Mouse (Mus musculus) spleen, adult 2 months (tissue): ENCODE measurements around the gene Gfod1. TPM values are rescaled to one million over a fixed set of nuclear protein-coding genes. Genes with fewer than 3 reads are reported as not detected.

Experiments
- DNase-seq, 2 experiments: peaks; one replicate each; pipeline versions ENCODE4 v3.0.0 to v3.0.0-alpha.2; 2012 to 2021; ENCODE audit warnings: low spot score in 2 of 2, low read depth in 1 of 2
- H3K27ac ChIP-seq: fragments of 200-500 bp; 2 replicates; pipeline ENCODE4 v1.5.1; 2012; ENCODE audit warnings: low read length, inconsistent platforms; ENCODE audit not compliant: insufficient read depth
- H3K27me3 ChIP-seq: fragments of 200-500 bp; 2 replicates; pipeline ENCODE4 v1.6.1; 2012; ENCODE audit warnings: mild to moderate bottlenecking, moderate library complexity, low read length, inconsistent platforms; ENCODE audit not compliant: control insufficient read depth, insufficient read depth
- H3K36me3 ChIP-seq: fragments of 200-500 bp; 2 replicates; pipeline ENCODE4 v1.6.1; 2012; ENCODE audit warnings: mild to moderate bottlenecking, low read length, inconsistent platforms; ENCODE audit not compliant: control insufficient read depth, insufficient read depth
- H3K4me1 ChIP-seq: fragments of 200-500 bp; 2 replicates; pipeline ENCODE4 v1.6.1; 2011; ENCODE audit warnings: inconsistent platforms; ENCODE audit not compliant: control insufficient read depth, insufficient read depth, insufficient read length
- H3K4me3 ChIP-seq: fragments of 200-500 bp; 2 replicates; pipeline ENCODE4 v1.5.1; 2011; ENCODE audit warnings: mild to moderate bottlenecking, inconsistent platforms; ENCODE audit not compliant: insufficient read depth, insufficient read length; ENCODE audit errors: extremely low read depth
- CTCF ChIP-seq: fragments of 200-500 bp; IDR thresholded peaks from 2 replicates; pipeline ENCODE4 v1.5.1; 2011; ENCODE audit warnings: mild to moderate bottlenecking, inconsistent platforms; ENCODE audit not compliant: insufficient read depth, insufficient read length, insufficient replicate concordance; ENCODE audit errors: extremely low read depth
- POLR2A ChIP-seq: fragments of 200-500 bp; IDR thresholded peaks from 2 replicates; pipeline ENCODE4 v1.6.1; 2011; ENCODE audit warnings: low read depth, low read length, inconsistent platforms
- WGBS: fragments of 180-500 bp; shearing (Covaris S2); methylation state at CpG from one replicate; pipeline ENCODE4 v1.1.7; 2018; 5-methylcytosine and 5-hydroxymethylcytosine counted together
- polyA plus RNA-seq: library from polyadenylated mRNA; depleted of rRNA; stranded (reverse); fragments of >200 nt; gene quantifications from 2 replicates; pipeline ENCODE4 v1.2.3, GENCODE M21; 2012

Gene Gfod1
- polyA plus RNA-seq, 1 experiment: 2.8 TPM

DNA sequence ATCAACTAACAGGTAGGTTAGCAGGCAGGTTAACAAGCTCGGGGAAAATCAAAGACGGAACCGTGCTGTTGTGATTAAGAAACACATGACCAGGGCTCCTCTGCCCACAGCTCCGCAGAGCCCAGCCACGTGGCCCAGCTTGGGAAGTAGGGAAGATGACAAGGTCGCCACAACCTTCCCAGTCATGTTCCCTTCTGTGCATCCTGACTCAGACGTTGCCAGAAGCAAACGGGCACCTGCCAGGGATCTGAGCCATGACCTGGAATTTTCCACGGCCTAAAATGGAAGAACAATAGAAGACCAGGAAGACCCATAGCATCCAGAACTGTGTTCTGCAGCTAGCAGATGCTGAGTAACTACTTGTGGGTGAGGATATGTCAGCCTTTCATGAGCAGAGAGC lies 32.5 kb downstream of the Gfod1 start:
- 84% methylated on average over 9 of the region's 9 CpGs for WGBS
- peaks cover 13% of the 10 kb centered on the region; the same call in 1 of the 2 replicates for H3K4me1 ChIP-seq
- no peak for DNase-seq

DNA sequence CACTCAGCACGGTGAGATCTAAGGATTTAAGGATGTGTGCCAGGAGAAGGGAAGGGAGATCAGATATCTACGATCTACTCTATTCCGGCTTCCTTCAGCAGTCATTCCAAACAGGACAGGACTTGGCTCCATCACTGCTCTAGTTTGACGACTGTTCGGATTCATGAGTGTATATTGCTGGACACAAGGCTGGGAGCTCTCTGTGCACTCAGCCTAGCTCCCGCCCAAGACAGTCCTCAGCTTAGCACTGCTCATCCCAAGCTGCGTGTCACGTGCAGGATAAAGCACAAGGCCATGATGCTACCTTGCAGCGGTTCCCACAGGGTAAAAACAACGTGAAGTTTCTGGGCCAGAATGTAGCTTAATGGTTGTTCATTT lies 33.8 kb downstream of the Gfod1 start:
- no peaks in the 10 kb centered on the region for H3K27me3 ChIP-seq
- WGBS: 90% methylated on average over 10 of the region's 10 CpGs
- H3K4me1 ChIP-seq: peaks cover 18% of the 10 kb centered on the region; the same call in 1 of the 2 replicates
- no peak overlapping the region for H3K27ac ChIP-seq
- H3K4me3 ChIP-seq: no peak overlapping the region
- no peaks in the 10 kb centered on the region for H3K36me3 ChIP-seq
- no peak for DNase-seq
- TF ChIP-seq POLR2A (no peak), CTCF (no peak)

More for the DNA sequence above, 32.5 kb downstream of the Gfod1 start:
- Histone ChIP-seq H3K27me3 (no peaks in the 10 kb centered on the region), H3K36me3 (no peaks in the 10 kb centered on the region), H3K27ac (no peak overlapping the region), H3K4me3 (no peak overlapping the region)
- TF ChIP-seq POLR2A (no peak), CTCF (no peak)

DNA sequence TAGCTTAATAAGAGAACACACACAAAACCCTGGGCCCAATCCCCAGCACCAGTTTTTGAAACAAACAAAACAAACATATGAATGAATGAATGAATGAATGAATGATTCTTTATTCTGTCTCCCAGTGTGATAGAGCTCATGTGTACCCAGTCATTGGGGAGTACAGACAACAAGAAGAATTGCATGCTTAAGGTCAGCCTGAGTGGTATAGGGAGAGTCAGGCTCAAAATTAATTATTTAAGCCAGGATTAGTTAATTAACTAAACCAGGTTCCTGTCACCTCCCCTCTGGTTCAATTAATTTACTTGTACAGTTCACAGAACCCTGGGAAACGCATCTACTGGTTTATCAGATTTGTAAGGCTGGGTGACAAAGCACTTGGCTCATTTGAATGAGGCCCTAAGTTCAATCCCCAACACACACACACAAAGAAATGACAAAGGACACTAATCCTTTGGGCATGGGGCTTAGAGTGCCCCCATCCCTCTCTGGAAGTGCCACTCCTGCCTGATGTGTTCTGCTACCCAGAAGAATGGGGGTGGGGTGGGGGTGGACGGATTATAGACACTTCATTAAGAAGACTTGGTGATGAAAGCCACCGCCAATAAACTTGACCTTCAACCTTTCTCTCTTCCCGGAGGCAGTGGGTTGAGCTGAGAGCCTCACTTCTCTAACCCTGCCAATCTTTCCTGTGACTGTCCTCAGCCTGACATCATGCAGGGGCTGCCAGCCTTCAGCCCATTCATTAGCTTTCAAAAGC lies 34.3 kb downstream of the Gfod1 start:
- 73% methylated on average over 4 of the region's 4 CpGs for WGBS
- DNase-seq: no peak
- no peak overlapping the region for H3K4me3 ChIP-seq
- H3K36me3 ChIP-seq: no peaks in the 10 kb centered on the region
- peaks cover 18% of the 10 kb centered on the region; the same call in 1 of the 2 replicates for H3K4me1 ChIP-seq
- TF ChIP-seq CTCF (no peak), POLR2A (no peak)
- H3K27ac ChIP-seq: no peak overlapping the region
- no peaks in the 10 kb centered on the region for H3K27me3 ChIP-seq

DNA sequence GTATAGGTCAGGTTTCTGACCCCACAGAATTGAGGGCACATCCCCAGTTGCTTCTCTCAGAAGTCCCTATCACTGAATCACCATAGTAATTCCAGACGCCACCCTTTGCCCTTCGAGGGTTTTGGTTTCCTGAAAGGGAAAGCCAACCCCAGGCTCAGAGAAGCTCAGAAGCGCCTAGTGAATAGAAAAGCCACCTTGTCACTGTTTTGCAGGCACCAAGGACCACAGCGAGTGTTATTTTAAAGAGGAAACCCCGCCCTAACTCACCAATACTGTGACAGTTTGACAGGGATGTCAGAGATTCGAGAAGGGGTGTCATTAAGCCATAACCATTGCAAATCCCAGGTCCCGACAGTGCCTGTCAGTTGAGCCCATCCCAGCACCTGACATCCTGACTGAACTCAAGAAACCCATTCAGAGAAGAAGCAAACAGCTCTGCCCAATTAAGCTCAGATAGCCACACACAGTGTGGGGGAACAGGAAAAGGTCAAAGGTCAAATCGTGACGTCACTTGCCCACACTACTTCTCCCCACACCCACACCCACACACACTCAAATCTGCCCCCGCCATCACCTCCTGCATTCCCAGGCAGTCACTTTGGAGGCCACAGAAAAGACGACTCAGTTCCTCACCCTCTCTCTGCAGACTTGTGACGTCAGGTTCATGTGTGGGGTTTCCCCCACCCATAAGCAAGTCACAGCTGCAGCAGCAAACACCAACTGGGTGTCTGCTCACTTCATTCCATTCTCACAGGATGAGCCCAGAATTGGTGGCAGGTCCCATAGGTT lies 35.2 kb downstream of the Gfod1 start:
- Histone ChIP-seq H3K27me3 (no peaks in the 10 kb centered on the region), H3K4me1 (peaks cover 24% of the 10 kb centered on the region; the same call in 1 of the 2 replicates), H3K4me3 (peak overlapping the region; percentile 5; the same call in 1 of the 2 replicates), H3K36me3 (no peaks in the 10 kb centered on the region), H3K27ac (peak overlapping the region; percentile 50)
- DNase-seq: peak; percentile 72 to 81
- WGBS: 14% methylated on average over 12 of the region's 12 CpGs
- TF ChIP-seq CTCF (no peak), POLR2A (no peak)

DNA sequence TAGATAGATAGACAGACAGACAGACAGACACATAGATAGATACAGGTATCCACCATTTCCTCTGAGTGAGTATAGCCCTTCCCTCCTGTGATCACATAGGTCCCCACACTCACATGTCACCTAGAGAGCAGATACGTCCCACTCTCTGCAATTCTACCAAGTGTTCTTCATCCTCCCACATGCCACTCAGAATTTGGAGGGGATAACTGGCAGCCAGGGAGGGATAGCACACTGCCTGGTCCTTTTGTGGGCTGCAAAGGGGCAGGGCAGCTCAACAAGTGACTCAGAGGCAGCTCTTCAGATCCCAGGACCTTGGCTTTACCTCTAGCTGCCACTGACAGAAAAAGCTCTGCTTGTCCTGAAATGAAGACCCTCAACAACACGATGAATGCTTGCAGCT lies 36.1 kb downstream of the Gfod1 start:
- H3K36me3 ChIP-seq: no peaks in the 10 kb centered on the region
- TF ChIP-seq CTCF (no peak), POLR2A (no peak)
- H3K27me3 ChIP-seq: no peaks in the 10 kb centered on the region
- no peak for DNase-seq
- H3K4me3 ChIP-seq: no peak overlapping the region
- H3K4me1 ChIP-seq: peaks cover 24% of the 10 kb centered on the region; the same call in 1 of the 2 replicates
- 79% methylated on average over 2 of the region's 2 CpGs for WGBS
- no peak overlapping the region for H3K27ac ChIP-seq

DNA sequence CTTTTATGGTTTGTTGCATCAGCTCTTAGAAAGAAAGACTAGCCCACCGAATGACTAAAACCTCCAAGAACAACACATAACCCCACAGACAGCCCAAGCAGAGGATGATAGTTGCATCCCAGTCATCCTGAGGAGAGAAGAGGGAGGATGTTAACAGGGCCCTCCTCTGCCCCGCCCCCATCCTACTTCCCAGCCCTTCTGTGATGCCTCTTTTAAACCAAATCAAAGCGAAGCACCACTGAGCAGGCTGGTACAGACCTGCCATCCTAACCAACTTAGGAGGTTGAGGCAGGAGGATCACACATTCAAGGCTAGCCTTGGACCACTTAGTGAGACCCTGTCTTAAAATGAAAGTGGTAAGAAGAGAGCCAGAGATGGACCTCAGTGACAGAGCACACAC lies 36.8 kb downstream of the Gfod1 start:
- Histone ChIP-seq H3K4me1 (peaks cover 24% of the 10 kb centered on the region; the same call in 1 of the 2 replicates), H3K36me3 (no peaks in the 10 kb centered on the region), H3K4me3 (no peak overlapping the region), H3K27ac (no peak overlapping the region), H3K27me3 (no peaks in the 10 kb centered on the region)
- no peak for DNase-seq
- TF ChIP-seq POLR2A: no peak
- 91% methylated on average over 3 of the region's 3 CpGs for WGBS

DNA sequence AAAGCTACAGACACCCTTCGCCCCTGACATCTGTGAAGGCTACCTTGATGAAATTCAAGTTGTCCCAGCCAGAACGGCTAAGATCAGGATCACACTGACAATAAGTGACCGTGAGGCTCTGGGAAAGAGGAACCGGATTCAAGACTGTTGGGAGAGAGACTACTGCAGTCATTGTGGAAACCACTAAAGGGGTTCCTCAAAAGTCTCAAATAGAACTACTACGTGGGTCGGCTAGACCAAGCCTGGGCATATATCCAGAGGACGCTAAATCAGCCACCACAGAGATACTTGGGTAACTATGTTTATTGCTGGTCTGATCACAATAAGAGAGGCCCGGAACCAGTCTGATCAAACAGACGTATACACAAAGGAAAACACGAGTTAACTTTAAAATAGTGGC lies 37.6 kb downstream of the Gfod1 start:
- Histone ChIP-seq H3K36me3 (no peaks in the 10 kb centered on the region), H3K4me3 (no peak overlapping the region), H3K27ac (no peak overlapping the region), H3K27me3 (no peaks in the 10 kb centered on the region), H3K4me1 (peaks cover 24% of the 10 kb centered on the region; the same call in 1 of the 2 replicates)
- TF ChIP-seq POLR2A (no peak), CTCF (no peak)
- 36% methylated on average over 10 of the region's 10 CpGs for WGBS
- no peak for DNase-seq
